Mouse (Mus musculus): ENCODE data around the gene Myl9.
"Not testable (repeated sequence)": the region's sequence is repeated elsewhere in the genome, so short reads cannot be mapped to it uniquely, and the experiment has no call there.

GRCm38 (mm10) chr2:156802116-156802515 is 26.9 kb downstream of the Myl9 start:
- TF ChIP-seq CTCF (IDR thresholded peaks at IDR 0.05; ENCODE audit: low read depth, low read length); POLR2A (IDR thresholded peaks at IDR 0.05; ENCODE audit: insufficient read depth, low read length): not testable (repeated sequence)
- 0 out of 2 replicates have a peak, but pooled peaks have one; percentile 21 for TF ChIP-seq EP300 (IDR thresholded peaks at IDR 0.05; ENCODE audit: insufficient read depth, low read depth, low read length)
